Mouse (Mus musculus): ENCODE data around the gene Cdc42bpb.

Cdc42bpb gene

GRCm38 (mm10) chr12:111284532-111284931 is 93.0 kb downstream of the Cdc42bpb start:
- DNase-seq (ENCODE audit: low read depth, low spot score): no peak

DNA sequence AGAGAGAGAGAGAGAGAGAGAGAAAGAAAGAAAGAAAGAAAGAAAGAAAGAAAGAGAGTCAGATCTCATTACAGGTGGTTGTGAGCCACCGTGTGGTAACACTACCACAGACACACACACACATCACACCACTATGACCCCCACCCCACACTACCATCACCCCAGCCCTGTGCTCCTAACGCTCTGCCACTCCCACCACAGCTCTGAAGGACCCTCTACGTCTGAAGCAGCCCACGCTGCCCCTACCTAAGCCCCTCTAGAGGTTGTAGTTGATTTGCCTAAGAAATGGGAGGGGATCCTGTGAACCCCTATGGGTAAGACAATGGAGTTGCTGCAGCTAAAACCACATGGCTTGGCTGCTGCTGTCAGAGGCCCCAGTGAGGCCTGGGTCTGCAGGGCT is 93.9 kb downstream of the Cdc42bpb start:
- no peak for DNase-seq (ENCODE audit: low read depth, low spot score)

- no peak for DNase-seq (ENCODE audit: low read depth, low spot score)
Observed at GRCm38 (mm10) chr12:111276371-111276770, 101.1 kb downstream of the Cdc42bpb start.

GRCm38 (mm10) chr12:111275150-111275841 is 102.2 kb downstream of the Cdc42bpb start:
- DNase-seq (ENCODE audit: low read depth, low spot score): no peak

DNA sequence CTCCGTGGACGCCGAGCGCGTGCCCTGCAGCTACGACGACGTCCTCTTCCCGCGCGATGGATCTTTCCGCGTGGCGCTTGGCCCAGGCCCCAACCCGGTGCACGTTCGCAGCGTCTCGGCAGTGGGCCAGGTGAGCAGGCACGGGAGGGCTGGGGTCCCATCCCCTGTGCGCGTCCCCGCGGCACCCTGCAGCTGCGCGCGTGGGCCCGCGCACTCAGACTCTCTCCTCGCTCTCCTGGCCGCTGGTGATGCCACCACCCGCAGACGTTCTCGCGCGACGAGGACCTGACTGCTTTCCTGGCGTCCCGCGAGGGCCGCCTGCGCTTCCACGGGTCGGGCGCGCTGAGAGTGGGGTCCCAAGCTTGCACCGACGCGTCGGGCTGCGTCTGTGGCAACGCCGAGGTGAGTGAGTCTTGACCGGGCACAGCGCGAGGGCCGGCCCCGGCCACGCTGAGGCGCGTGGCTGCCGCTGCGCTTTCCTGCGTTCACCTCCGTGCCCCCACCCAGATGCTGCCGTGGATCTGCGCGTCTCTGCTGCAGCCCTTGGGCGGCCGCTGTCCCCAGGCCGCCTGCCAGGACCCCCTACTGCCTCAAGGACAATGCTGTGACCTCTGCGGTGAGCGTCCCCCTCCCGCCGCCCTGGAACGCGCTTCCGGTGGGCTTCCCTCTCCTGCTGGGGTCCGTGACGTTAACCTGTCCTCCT is 102.9 kb downstream of the Cdc42bpb start:
- DNase-seq (ENCODE audit: low read depth, low spot score): no peak

- DNase-seq (ENCODE audit: low read depth, low spot score): no peak
Observed at GRCm38 (mm10) chr12:111274006-111274405, 103.5 kb downstream of the Cdc42bpb start.

- peak; percentile 78 for DNase-seq (ENCODE audit: low read depth, low spot score)
Observed at GRCm38 (mm10) chr12:111272420-111272819, 105.1 kb downstream of the Cdc42bpb start.

GRCm38 (mm10) chr12:111271966-111272365 is 105.6 kb downstream of the Cdc42bpb start:
- DNase-seq (ENCODE audit: low read depth, low spot score): no peak

GRCm38 (mm10) chr12:111271406-111271805 is 106.1 kb downstream of the Cdc42bpb start:
- DNase-seq (ENCODE audit: low read depth, low spot score): no peak

GRCm38 (mm10) chr12:111270629-111271277 is 106.8 kb downstream of the Cdc42bpb start, which contains the start of gene Amn:
Gene Amn, plus strand, starts transcription at chr12:111271095.
- DNase-seq (ENCODE audit: low read depth, low spot score): no peak

- DNase-seq (ENCODE audit: low read depth, low spot score): no peak
Observed at GRCm38 (mm10) chr12:111267673-111268325, 109.7 kb downstream of the Cdc42bpb start.

GRCm38 (mm10) chr12:111266592-111266991 is 110.9 kb downstream of the Cdc42bpb start:
- no peak for DNase-seq (ENCODE audit: low read depth, low spot score)

DNA sequence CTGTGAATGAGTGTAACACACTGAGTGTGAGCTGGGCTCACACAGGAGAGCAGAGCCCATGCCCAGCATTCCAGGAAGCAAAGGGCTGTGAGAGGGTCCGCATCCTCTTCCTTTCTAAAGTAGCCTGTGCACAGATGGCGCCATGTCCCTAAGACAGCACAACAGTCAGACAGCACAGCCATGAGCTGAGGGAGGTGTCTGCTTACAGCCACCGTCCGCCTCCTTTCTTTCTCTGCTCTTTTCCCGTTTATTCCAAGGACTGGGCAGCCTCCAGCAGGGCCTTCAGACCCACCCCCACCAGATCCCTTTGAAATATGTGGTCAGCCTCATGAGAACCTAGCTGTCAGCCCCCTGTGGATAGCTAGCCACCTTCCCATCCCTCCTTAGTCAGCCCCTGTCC is 112.3 kb downstream of the Cdc42bpb start:
- DNase-seq (ENCODE audit: low read depth, low spot score): no peak

GRCm38 (mm10) chr12:111263650-111264049 is 113.9 kb downstream of the Cdc42bpb start:
- DNase-seq (ENCODE audit: low read depth, low spot score): no peak

- no peak for DNase-seq (ENCODE audit: low read depth, low spot score)
Observed at GRCm38 (mm10) chr12:111251227-111251626, 126.3 kb downstream of the Cdc42bpb start.

GRCm38 (mm10) chr12:111250116-111250515 is 127.4 kb downstream of the Cdc42bpb start:
- DNase-seq (ENCODE audit: low read depth, low spot score): no peak

DNA sequence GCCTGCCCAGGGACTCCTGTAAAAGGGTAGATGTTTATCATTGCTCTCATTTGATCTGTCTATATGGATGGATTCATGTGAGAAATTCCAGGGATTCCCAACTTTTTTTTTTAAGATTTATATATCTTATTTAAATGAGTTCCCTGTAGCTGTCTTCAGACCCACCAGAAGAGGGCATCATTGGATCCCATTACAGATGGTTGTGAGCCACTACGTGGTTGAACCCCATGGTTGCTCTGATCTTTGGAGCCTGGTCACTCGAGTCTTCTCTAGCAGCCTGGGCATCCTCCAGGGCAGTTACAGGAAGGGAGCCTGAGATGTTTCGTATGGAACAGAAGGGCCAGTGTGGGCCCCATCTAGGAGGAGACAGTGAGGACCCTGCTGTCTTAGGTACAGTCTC is 128.4 kb downstream of the Cdc42bpb start:
- no peak for DNase-seq (ENCODE audit: low read depth, low spot score)

DNA sequence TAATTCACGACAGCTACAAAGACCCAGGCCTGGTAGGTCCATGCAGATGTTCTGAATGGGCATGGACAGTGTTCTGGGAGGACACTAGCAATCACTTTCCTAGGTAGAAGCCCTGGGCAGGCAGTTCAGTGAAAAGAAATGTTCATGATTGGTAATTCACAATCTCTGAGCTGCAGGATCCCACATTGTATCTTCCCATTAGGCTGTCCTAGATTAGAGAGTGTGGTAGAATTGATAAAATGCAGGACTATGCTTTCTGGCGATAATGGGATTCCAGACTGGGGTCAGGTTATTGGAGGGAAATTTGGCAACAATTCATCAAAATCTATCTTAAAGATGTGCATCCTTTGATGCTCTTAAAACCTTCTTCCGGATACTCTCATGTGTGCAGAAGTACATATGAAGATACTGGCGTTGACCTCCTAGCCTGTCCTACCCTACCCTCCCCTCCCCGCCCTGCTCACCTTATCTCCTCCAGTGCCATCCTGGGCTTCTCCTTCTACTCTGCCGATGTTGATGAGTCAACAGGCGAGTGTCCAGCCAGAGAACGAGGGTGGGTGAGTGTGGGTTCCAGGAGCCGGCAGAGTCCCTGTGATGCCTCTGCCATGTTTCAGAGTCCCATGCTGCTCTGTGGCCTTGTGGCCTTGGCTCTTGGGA is 130.6 kb downstream of the Cdc42bpb start:
- no peak for DNase-seq (ENCODE audit: low read depth, low spot score)

- DNase-seq (ENCODE audit: low read depth, low spot score): no peak
Observed at GRCm38 (mm10) chr12:111245070-111245469, 132.4 kb downstream of the Cdc42bpb start.

DNA sequence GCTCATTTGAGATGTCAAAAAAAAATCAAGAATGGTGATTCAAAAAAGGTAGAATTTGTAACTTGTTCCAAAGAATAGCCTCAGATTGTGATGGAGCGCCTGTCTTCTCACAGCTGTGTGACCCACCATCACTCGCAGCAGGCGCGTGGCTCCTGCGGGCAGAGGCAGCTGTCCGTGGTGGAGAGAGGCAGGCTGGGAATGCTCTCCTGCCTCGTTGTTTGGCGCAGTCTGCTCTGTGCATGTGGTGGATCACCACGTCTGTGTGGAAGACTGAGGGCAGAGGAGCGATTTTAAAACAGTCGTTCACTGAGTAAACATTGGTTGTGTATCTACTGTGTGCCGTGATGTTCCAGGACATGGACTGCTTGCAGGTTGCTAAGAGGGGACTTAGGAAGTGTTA is 133.8 kb downstream of the Cdc42bpb start:
- no peak for DNase-seq (ENCODE audit: low read depth, low spot score)

All from forelimb bud, embryonic 11.5 days (tissue).